Mouse (Mus musculus) heart, adult 18-20 months (tissue): ENCODE data around the gene Trim26. TPM values are rescaled to one million over a fixed set of nuclear protein-coding genes. Genes with fewer than 3 reads are reported as not detected.
"Not testable (repeated sequence)": the region's sequence is repeated elsewhere in the genome, so short reads cannot be mapped to it uniquely, and the experiment has no call there.

ENCODE experiments used
- DNase-seq, 2 experiments: peaks; one replicate each; pipeline ENCODE4 v3.0.0; 2021 to 2022; ENCODE audit warnings: mixed read lengths in 1 of 2
- long read RNA-seq, 2 experiments: library from polyadenylated mRNA; stranded (forward); transcript quantifications; one replicate each; pipeline ENCODE4 v2.0.0; 2021
- total RNA-seq, 2 experiments: library from RNA; stranded (reverse); gene quantifications; 2 replicates each; pipeline ENCODE4 v1.2.3; 2021

The Trim26 gene
- 10 to 100 TPM; 17.8 to 18.5 TPM for total RNA-seq
- long read RNA-seq, experiment 1, partial matches to known transcripts, result 1 of 5 reads
- long read RNA-seq, experiment 1, other reads (novel, unspliced or antisense), result 4 of 5 reads
- long read RNA-seq, experiment 2, partial matches to known transcripts, result 1 of 4 reads
- long read RNA-seq, experiment 2, other reads (novel, unspliced or antisense), result 3 of 4 reads

DNA sequence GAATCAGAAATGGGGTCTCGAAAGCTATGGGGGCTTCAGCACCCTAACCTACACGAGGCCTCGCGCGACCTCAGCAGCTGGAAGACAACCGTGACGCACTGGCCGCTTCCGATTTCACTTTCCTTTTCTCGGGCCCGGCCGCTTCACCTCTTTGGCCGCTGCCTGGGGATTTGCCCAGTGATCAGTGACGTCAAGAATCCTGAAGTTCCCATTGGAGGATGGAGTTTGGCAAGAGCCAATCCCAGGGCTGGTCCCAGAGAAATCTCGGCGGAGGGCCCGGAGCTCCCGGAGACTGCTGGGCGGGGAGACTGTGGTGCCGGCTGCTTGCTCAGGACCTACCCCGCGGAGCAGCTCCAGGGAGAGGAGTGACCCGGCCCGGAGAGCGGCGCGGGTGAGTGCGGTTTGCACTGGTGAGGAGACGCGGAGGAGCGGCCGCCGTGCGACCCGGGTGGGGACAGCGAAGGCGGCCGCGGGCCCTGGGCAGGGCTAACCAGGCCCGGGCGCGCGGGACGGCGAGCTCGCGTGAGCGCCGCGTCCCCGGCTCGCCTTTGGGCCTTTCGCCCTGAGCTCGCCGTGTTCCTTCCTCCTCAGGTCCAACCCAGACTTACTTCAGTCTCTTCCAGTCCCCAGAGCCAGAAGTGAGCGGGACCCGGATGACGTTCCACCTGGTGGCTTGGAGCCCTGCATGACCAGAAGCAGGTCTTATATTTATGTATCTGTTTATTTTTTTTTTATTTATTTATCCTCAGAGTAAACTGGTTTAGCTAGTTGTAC, at the start of gene Trim26:
Trim26 (plus strand) TSS at position 261 of the 774 bp plus-strand sequence.
- DNase-seq, result peak; percentile 99

DNA sequence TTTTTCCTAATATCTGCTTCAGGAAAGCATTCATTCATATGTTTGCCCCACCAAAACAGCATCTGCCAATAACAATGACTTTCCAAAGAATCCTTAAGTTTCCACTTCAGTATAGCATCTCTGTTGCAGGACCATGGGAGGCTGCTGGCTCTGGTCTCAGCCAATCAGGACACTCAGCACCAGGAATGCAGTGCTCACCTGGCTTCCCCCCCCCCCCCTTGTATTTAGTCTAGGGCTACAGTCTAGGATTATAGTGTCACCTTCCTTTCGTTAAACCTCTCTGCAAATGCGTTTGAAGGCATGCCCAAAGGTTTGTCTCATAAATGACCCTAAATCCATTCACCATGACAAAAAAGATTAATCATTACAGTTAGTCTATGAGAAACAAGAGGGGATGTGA, 48.6 kb upstream of the Trim26 start:
- DNase-seq, result no peak

DNA sequence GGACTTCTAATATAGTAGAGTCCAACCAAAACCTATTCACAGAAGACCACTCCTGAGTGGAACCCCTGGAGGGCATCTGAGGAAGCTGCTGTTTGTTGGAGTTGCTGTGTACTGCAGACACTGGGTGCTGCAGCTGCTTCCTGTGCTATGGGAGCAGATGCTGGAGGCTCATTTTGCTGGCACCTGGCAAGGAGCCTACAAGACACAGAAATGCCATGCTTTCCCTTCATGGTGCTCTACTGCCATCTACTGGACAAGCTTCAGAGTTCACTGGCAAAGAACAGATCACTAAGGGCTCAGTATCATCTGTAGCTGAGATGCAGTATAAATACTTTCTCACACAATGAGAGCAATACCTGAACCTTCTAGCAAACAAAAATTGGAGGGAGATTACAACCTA, 48.1 kb upstream of the Trim26 start:
- DNase-seq, result peak; percentile 52 to 76

DNA sequence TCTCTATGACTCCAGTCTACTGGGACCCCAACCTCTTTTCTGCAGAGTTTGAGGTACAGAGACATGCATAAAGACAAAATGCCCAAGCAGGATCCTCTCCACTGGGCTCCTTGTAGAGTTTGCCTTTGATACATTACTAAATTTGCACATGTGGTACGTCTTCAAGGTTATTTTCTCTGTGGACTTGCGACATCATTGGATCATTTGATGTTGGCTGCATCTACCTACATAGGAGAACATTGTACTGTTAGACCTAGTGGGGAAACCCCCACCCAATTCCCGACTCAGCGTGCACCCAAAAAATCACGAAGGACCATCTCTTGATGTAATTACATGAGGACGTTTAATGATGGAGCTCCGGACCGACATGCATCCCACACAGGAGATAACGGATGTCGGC, 37.4 kb upstream of the Trim26 start:
- no peak for DNase-seq

DNA sequence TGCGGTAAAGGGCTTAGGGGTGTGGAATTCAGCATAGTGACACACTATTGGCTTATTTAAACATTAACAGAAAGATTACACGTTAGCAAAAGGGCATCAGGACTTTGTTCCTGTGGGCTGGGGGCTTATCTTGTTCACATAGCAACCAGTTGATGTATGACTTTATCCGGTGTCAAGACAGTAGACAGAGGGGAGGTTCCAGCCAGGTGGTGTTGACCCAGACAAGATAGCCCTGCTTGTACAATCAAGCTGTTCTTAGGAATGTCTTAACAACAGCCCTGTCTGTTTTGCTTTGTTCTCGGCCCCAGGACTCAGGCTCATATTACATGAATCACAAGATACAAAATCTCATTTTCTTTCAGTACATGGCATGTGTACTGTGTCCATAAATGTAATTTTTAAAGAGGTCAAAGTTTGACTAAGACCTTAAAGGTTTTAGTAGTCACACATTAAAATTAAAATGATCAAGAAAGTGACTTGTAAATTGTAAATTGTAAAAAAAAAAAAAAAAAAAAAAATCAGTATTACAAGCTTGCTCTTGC, 36.9 kb upstream of the Trim26 start:
- not testable (repeated sequence) for DNase-seq

DNA sequence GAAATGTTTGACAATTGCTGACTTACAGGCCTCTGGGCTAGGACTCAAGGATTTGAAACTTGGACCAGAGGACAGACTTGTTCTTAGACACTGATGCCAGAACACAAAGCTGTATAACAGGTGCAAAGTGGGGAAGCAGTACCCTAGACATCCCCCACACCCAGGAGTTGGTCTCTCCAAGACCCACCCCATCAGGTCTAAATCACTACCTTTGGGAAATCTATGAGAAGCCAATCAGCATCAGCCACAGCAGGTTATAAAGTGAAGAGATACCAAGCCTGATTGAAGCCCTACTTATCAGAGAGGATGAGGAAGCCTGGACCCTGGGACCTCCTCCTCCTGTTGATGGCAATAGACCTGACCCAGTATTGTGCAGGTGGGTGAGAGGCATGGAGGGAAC, 25.1 kb upstream of the Trim26 start, which contains the start of gene H2-M10.6:
H2-M10.6 (plus strand) TSS at position 301 of the 400 bp plus-strand sequence.
- DNase-seq, result no peak

DNA sequence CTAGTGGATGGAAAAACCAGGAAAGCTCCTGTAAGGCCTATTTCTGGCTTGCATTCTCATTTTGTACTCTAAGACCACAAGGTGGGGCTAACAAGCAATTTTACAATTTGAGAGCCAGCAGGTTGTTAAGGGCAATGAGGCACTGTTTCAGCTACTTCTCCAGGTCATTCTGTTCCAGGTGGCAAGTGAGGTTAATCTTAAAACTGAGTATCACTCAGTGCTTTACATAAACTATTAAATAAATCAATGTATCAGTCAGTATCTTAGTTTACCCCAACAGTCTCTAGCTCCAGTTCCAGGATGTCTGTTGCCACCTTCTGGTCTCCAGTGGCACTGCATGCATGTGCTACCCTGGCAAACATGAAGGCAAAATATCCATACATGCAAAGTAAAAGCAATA, 12.9 kb upstream of the Trim26 start:
- DNase-seq, result peak; percentile 42 to 79

DNA sequence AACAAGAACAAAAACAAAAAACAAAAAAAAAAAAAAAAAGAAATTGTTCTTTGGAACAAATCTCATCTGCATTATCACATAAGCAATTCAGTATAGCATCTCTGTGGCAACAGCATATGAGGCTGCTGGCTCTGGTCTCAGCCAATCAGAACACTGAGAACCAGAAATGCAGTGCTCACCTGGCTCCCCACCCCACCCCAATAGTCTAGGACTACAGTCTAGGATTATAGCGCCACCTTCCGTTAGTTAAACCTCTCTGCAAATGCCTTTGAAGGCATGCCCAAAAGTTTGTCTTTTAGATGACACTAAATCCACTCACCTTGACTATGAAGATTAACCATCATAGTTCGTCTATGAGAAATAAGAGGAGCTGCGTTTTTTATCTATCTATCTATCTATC, 11.4 kb upstream of the Trim26 start:
- no peak for DNase-seq

DNA sequence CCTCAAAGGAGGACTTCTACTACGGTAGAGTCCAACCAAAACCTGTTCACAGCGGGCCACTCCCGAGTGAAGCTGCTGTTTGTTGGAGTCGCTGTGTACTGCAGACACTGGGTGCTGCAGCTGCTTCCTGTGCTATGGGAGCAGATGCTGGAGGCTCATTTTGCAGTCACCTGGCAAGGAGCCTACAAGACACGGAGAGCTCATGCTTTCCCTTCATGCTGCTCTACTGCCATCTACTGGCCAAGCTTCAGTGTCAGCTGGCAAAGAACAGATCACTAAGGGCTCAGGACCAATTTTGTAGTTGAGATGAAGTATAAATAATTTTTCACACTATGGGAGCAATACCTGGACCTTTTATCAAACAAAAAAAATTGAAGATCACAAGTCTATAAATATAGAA, 10.9 kb upstream of the Trim26 start:
- peak; percentile 92 to 93 for DNase-seq

DNA sequence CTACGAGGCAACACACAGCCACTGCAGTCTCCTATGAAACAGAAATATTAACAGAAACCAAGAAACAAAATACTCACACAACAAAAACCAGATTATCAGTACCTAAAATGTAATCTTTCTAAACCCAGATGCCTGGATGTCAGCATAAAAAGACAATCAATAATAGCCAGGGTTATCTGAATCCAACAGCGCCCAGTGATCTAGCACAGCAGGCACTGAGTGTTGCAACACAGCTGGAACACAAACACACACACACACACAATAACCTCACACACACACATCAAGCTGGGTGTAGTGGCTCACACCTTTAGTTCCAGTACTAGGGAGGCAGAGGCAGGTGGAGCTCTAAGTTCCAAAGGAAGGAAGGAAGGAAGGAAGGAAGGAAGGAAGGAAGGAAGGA, 8.4 kb upstream of the Trim26 start:
- no peak for DNase-seq

DNA sequence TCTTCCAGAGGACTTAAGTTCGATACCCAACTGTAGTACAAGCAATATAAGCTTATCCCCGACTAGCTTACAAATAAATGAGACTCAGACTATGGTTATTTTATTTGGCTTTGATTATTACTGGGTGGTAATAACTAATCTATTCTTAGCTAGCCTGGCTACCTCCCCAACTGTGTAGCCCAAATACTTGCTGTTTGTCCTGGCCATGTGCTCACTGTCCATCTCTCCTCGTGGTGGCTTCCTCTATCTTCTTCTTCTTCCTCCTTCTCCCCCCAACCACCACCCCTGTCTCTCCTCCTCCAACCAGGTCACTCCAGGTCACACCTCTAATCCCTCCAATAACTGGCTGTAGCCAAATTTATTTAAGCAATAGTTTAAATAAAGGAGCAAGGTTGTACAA, 6.5 kb upstream of the Trim26 start:
- no peak for DNase-seq

DNA sequence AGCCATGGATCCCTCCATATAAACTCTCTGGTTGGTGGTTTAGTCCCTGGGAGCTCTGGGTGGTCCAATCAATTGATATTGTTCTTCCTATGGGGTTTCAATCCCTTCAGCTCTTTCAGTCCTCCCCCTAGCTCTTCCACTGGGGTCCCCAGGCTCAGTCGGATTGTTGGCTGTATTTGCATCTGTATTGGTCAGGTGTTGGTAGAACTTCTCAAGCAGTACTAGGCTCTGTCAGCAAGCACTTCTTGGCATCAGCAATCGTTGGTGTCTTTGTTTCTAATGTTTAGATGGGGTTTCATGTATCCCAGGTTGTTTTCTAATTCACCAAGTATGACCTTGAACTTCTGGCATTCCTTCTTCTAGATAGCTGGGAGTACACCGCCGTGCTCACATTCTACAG, 4.2 kb upstream of the Trim26 start:
- no peak for DNase-seq

DNA sequence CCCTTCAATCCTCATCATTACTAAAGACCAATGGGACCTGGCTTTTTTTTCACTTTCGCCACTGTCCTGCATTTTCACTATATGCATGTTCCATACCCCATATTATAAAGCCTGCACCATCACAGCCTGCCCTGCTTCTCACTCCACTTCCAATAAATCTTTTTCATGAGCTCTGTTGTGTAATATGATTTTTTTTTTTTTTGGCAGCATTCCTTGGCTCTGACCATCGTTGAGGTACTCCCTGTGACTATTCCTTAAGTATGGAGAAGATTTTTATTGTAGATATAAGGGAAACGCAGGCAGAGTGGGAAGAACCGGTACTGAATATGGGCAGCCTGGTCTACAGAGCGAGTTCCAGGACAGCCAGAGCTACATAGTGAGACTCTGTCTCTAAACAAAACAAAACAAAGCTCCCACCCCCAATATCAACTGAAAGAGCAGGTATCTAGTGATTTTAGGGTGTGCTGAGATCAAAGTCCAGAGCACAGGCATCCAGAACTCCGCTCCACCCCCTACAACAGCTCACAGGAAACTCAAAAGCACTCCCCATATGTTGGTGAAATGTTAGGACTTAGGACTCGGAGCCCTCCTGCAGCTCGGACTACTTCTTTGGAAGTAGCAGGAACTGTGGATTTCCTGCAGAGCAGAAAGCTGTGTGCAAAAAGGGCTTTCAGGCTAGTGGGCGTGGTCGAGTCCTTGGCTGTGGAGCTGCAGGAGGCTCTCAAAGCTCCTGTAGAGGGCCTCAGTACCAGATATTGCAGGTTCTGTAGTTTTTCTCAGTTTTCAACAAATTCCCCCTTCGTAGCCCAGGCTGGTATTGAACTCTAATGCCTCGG, 1.1 kb upstream of the Trim26 start:
- DNase-seq, result peak; percentile 75 to 81

DNA sequence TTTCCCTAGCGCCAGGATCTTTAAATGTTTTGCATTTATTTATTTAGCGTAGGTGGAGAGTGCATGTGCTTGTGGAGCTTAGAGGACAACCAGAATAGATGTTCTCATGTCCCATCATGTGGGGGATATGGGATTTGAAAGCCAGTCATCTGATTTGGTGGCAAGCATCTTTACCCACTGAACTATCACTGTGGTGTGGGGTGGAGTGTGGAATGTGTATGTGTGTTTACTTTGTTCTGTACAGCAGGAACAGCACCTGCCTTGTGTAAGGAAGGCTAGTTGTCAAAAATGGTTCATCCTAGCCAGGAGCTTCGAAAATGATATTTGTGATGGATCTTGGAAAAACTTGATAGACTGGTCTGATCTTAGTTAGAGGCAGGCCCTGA, 514 bp upstream of the Trim26 start:
- no peak for DNase-seq

DNA sequence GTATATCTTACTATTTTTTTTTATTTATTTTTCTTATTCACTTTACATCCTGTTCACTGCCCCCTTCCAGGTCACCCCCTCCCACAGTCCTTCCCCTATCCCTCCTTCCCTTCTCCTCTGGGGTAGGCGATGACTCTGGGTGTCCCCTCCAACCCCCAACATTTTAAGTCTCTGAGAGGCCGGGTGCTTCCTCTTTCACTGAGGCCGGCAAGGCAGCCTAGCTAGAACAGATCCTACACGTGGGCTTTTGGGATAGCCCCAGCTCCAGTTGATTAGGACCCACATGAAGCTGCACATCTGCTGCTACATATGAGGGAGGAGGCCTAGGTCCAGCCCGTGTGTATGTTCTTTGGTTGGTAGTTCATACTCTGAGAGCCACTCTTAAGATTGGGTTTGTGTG, 2.1 kb downstream of the Trim26 start:
- DNase-seq, result no peak

DNA sequence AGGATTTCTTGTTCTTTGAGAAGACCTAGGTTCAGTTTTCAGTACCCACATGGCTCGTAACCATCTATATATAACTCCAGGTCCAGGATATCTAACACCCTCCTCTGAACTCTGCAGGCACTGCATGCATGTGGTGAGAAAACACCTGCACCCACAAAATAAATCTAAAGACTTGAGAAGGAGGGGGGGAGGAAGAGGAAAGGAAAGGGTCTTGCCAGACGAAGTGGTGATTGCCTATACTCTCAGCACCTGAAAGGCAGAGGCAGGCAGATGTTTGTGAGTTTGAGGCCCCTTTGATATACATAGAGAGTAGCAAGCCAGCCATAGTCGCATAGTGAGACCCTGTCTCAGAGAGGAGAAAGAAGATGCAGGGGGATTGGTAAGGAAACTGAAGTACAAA, 3.0 kb downstream of the Trim26 start:
- no peak for DNase-seq

DNA sequence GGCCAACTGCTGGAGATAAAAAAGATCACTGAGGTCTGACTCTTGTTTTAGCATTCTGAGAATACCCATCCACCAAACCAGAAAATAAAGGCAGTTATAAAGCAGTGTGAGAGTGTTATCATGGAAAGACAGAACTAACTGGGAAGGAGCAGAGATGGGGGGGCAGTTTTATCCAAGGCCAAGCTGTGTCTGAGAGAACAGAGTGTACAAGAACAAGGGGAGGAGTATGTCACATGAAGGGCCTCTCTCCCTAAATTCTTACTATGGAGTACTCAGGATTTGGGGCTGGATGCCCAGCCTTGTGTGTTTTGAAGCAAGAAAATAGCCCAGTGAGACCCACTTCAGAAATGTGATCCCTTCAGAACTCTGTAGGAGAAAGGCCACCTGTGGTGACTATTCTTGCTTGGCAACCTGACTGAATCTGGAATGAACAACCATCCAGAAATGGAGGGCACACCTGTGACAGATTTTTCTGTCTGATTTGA, 4.1 kb downstream of the Trim26 start:
- peak in 1 of 2 experiments; percentile 27 for DNase-seq

DNA sequence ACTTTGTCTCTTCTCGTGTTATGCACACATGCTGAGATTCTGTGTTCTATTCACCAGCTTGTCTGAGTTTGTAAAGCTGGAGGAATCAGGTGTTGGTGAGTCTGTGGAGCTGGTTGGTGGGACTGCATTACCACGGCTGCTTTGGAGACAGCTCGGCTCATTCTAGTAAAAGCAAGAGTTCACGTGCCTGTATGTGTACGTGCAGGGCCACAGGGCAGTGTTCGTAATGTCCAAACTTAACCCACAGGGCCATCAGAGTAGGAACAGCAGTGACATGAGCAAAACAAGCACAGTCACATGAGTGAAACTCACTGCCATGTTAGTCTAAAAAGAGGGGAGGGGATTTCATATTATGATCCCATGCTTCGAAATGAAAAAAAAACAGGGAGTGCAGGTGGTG, 6.8 kb downstream of the Trim26 start:
- no peak for DNase-seq

DNA sequence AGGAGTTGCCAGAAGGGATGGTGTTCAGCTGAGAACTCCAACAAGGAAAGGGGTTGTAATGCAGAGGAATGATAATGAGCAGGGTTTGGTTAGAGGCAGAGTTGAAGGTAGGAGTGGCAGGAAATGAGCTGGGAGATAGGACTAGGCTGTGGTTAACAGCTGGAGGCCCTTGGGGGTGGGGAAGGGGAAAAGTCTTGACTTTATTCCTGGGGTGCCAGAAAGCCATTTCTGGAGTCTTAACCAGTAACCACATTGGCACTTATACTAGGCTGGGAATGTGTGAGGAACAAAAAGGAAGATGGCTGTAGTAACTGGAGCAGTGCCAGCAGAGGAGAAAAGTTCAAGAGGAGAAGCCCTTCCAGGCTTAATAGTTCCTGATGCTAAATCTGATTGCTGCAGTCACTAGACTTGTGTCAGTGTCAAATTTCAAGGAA, 7.4 kb downstream of the Trim26 start:
- no peak for DNase-seq

DNA sequence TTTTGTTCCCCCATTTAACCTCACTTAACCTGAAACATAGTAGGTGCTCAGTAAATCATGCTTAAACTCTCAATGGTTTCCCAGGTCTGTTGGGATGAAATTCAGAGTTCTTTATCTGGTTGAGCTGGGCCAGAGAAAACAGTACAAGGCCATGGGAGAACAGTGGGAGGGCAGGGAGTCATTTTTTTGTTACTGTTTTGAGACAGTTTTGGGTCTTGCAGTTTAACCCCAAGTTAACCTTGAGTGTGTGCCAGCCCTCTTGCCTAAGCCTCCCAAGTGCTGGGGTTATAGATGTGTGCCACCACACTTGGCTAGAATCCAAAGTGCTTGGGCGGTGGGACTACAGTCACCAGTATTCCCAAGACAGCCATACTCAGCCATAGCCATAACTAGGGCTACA, 7.8 kb downstream of the Trim26 start:
- no peak for DNase-seq

DNA sequence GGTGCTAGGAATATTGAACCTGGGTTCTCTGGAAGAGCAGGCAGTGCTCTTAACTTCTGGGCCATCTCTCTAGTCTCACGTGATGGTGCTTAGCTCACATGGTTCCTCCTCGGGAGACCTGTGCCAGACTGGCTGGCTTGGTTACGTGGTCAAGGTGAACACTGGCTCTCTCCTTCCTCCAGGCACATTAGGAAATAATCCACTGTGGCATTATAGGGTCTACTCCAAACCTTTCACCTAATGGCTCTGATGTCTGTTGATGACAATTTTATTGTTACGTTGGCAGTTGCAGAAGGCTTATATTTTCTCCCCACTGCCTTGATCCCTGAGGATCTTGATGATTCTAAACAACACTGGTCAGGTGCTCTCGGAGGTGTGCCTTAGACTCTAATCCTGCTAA, 12.0 kb downstream of the Trim26 start:
- DNase-seq, result no peak

DNA sequence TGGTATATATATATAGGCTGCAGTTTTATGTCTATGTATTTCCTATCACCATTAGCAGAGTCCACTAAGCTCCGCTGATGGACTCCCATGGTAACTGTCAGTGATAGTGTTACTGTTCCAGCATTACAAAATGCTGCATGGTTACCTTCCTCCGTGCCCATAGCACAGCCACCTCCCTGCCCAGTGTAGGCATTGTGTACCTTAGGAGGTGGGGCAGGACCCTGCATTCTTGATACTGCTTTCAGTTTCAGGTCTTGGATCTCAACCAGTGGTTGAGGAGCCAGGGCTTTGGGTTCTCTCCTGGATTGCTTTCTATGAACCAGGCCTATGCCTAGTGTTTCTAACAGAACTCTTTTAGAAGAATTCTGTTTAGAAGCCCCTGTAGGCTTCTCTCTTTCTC, 13.1 kb downstream of the Trim26 start:
- no peak for DNase-seq

DNA sequence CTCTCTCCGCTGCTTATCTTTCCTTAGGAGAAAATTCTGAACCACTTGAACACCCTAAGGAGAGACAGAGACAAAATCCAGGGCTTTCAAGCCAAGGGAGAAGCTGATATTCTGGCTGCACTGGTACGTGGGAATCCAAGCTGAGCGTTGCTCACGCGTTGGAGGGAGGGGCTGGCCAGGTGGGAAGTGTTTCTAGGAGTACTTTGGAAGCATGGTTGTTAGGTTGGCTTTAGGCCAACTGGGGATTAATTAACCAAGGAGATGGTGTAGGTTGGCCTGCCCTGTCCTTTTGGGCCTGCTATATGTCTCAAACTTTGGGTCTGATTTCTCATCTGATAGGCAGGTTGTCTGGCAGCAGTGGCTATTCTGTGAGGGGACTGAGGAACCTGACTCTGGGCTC, 14.3 kb downstream of the Trim26 start:
- no peak for DNase-seq
